Mouse (Mus musculus) intestine, postnatal 0 days (tissue): ENCODE measurements at regions not wholly inside any gene's neighbourhood (a gene's known extent, or its start where the extent isn't known, plus 50 kb on each side); places are given as distances from the start of the nearest gene placed in this dataset. TPM values are rescaled to one million over a fixed set of nuclear protein-coding genes. Genes with fewer than 3 reads are reported as not detected.
A peak's percentile ranks its signal among the peaks of the same experiment; 100 is the strongest.

Experiments used
- ATAC-seq: fragments of 200-750 bp; cut with Nextera tagmentation; 2 replicates; pipeline ENCODE4 v1.8.0; 2017; ENCODE audit warnings: mild to moderate bottlenecking, moderate TSS enrichment, moderate library complexity
- H3K27ac ChIP-seq: fragments of 300-500 bp; sonication (generic); 2 replicates; pipeline ENCODE4 v1.5.1; 2014; ENCODE audit warnings: mild to moderate bottlenecking, low read depth, low read length, moderate library complexity
- H3K27me3 ChIP-seq: fragments of 300-500 bp; sonication (generic); replicated peaks from 2 replicates; pipeline ENCODE4 v1.6.1; 2014; ENCODE audit warnings: low read length, mixed read lengths; ENCODE audit not compliant: control insufficient read depth, insufficient read depth
- H3K36me3 ChIP-seq: fragments of 300-500 bp; sonication (generic); 2 replicates; pipeline ENCODE4 v1.6.1; 2014; ENCODE audit warnings: mild to moderate bottlenecking, moderate library complexity; ENCODE audit not compliant: control insufficient read depth, insufficient read depth
- H3K4me1 ChIP-seq: fragments of 300-500 bp; sonication (generic); replicated peaks from 2 replicates; pipeline ENCODE4 v1.6.1; 2014; ENCODE audit warnings: antibody characterized with exemption, low read length, mixed read lengths; ENCODE audit not compliant: control insufficient read depth, insufficient read depth
- H3K4me2 ChIP-seq: fragments of 300-500 bp; sonication (generic); replicated peaks from 2 replicates; pipeline ENCODE4 v1.6.1; 2014; ENCODE audit warnings: low read depth, mild to moderate bottlenecking, moderate library complexity
- H3K4me3 ChIP-seq: fragments of 300-500 bp; sonication (generic); 2 replicates; pipeline ENCODE4 v1.5.1; 2014; ENCODE audit warnings: low read depth, low read length
- H3K9ac ChIP-seq: fragments of 300-500 bp; sonication (generic); 2 replicates; pipeline ENCODE4 v1.6.1; 2014; ENCODE audit warnings: mild to moderate bottlenecking, low read depth, low read length
- H3K9me3 ChIP-seq: fragments of 300-500 bp; sonication (generic); 2 replicates; pipeline ENCODE4 v1.6.1; 2016; ENCODE audit warnings: mixed run types; ENCODE audit not compliant: control insufficient read depth
- CTCF ChIP-seq: sonication (generic); IDR thresholded peaks from 2 replicates; pipeline ENCODE4 v1.5.1; 2016; ENCODE audit warnings: low read depth, mild to moderate bottlenecking, control low read depth, antibody characterized with exemption, moderate library complexity
- WGBS: fragments of 180-500 bp; shearing (Covaris S2); extraction: QIAGEN DNeasy Blood & Tissue Kit; methylation state at CpG from one replicate; pipeline ENCODE4 v1.1.7; 2014; 5-methylcytosine and 5-hydroxymethylcytosine counted together
- microRNA-seq: library from miRNA; unstranded; fragments of <30 nt; microRNA quantifications from one replicate; pipeline ENCODE4, GENCODE M21; 2016

DNA sequence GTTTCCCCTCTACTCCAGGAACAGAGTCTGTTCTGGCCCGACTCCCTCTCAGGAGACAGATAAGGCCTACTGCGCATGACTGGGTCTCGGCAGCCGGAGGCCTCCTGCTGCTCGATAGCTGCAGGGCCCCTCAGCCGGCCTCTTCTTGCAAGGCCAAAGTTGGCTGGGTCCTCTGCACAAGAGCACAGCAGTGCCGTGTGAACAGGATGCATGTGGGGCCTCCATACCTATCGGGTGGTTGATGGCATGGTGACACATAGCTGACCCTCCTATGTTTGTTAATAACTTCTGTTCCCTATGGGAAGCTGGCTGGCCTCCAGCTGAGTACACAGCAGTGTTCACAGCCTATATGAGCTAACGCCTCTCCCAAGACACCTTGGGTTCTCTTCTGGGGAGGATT is 50.4 kb upstream of the Dlk1 start:
- no peak overlapping the region for H3K9ac ChIP-seq
- no peak overlapping the region; the same call in 1 of the 2 replicates for H3K4me2 ChIP-seq
- H3K4me3 ChIP-seq = no peak overlapping the region
- H3K27me3 ChIP-seq = no peaks in the 10 kb centered on the region
- peak; percentile 96 for ATAC-seq
- H3K9me3 ChIP-seq = no peaks in the 10 kb centered on the region
- TF ChIP-seq CTCF = peak; percentile 32
- H3K27ac ChIP-seq = peak overlapping the region; percentile 67
- no peaks in the 10 kb centered on the region for H3K36me3 ChIP-seq
- peaks cover 15% of the 10 kb centered on the region; the same call in 1 of the 2 replicates for H3K4me1 ChIP-seq
- WGBS = 4% methylated on average over 9 of the region's 9 CpGs

Small RNAs in the stretch of these regions (microRNA-seq; reads per million reads assigned to microRNA genes)
- gene Gm22234 (not detected), gene Gm25297 (not detected)
